Mouse (Mus musculus): ENCODE measurements around the gene Lrba.

The Lrba gene

DNA sequence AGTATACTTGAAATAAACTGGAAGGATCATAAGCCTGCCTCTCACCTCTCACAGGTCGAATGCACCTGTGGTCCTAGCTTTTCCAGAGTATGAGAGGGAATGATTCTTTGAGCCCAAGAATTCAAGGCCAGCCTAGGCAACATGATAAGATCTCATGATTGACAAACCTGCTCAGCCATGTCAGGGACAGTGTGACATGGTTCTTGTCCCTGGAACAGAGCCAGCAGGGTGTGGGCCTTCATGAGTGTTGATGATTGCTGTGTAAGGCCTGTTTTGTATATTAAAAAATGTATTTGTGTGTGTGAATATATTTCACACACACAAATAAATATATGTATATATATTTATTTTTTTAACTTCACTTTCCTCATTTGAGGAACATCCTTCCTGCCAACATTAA is 29.3 kb downstream of the Lrba start:
- DNase-seq (ENCODE audit: low spot score): no peak

DNA sequence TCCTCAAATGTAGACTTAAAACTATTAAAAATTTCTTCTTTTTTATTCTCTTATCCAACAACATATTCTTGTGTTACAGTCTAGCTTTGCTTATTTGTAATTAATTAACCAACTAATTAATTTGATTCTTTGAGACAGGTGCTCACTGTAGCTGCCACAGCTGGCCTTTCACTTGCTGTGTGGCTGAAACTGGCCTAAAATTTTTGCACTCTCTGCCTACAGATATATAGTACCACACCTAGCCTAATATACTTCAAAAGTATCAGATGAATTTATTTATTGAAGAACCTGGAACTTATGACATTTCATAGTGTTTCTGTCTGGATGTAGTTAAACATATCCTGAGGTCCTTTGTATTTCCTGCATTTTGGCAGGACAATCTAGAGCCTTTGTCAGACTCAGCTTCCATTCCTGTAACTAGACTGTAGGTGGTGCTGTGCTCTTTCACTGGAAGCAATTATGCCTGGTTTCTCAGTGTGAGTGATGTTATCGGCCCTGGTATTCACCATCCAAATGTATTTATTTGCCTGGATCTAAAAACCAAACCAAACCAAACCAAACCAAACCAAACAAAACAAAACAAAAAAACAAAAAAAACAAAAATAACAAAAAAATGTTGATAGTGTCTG is 43.7 kb downstream of the Lrba start:
- DNase-seq (ENCODE audit: low spot score): no peak

DNA sequence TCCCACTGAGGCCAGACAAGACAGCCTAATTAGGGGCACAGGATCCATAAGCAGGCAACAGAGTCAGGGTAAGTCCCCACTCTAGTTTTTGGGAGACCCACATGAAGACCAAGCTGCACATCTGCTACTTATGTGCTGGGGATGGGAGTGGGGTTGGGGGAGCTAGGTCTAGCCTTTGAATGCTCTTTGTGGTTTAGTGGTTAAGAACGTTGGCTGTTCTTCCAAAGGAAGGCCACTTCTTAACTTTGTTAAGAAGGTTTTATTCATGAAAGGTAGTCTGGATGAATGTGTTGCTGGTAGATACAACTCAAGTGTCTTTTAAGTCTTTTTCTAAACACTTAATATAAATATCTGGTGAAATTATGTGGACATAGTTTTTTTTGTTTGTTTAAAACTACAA is 51.2 kb downstream of the Lrba start:
- no peak for DNase-seq (ENCODE audit: low spot score)

DNA sequence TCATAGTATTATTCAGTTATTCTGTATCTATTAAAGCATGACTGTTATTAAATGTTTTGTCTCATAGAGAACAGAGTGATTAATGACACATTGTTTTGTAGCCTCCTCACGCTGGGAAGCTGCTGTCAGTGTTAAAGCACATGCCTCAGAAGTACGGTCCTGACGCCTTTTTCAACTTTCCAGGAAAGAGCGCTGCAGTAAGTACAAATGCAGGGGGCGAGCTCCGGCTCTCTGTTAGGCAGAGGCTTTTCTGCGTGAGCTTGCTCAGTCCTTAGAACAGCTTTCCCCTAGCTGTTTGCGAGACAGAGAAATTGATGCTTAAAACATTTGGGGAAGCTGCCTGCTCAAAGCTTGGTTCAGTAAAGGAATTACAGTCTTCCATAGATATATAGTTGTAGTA is 66.8 kb downstream of the Lrba start:
- DNase-seq (ENCODE audit: low spot score): no peak

DNA sequence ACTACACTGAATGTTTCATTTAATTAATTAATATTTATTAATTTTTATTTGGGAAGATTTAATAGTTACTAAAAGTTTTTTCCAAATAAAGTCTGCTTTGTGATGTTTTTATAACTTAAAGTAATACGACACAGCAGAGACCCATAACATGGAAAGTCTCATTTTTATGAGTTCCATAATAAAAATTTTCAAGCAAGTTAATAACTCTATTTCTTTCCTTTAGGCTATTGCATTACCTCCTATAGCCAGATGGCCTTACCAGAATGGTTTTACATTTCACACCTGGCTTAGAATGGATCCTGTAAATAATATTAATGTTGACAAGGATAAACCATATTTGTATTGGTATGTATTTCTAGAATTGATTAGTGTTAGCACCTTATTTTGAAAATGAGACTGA is 70.4 kb downstream of the Lrba start:
- DNase-seq (ENCODE audit: low spot score): no peak

DNA sequence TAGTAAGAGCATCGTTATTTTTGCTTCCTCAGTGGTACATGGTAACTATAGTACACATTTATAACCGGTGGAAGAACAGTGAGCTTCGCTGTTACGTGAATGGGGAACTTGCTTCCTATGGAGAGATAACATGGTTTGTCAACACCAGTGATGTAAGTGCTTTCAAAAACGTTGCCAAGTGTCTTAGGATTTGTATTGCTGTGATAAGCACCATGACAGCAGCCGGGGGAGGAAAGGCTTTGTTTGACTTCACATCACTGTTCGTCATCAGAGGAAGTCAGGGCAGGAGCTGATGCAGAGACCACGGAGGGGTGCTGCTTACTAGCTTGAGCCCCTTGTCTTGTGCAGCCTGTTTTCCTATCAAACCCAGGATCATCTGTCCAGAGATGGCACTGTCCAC is 71.7 kb downstream of the Lrba start:
- DNase-seq (ENCODE audit: low spot score): no peak

DNA sequence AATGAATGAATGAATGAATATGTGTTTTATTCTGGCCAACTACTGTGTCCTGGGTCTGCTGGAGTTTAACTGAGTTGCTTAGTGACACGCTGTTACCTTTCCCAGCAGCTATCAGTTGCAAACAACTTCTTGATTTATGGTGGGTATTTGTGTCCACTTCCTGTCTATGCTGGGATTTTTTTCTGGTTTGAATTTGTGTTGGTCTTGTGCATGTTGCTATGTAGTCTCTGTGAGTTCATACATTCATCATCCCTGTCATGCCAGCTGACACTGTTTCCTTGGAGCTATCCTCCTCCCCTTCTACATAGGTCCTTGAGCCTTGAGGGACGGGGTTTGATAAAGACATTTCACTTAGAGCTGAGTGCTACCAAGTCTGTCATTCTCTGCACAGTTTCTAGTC is 84.4 kb downstream of the Lrba start:
- no peak for DNase-seq (ENCODE audit: low spot score)

DNA sequence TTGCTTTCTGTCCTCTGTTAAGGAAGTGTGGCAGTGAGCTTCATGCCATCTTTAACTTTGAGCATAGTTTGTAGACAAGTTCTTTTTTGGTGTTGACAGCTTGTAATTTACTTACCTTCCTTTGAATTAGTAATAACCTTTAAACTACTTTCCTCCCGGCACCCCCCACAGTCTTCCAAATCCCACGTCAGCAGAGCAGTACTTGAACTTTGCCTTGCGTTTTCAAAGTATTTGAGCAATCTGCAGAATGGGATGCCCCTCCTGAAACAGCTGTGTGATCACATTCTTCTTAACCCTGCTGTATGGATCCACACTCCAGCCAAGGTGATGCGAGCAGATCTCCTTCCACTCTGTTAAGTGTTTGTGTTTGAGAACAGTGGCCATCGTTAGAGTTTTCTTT is 85.7 kb downstream of the Lrba start:
- DNase-seq (ENCODE audit: low spot score): no peak

DNA sequence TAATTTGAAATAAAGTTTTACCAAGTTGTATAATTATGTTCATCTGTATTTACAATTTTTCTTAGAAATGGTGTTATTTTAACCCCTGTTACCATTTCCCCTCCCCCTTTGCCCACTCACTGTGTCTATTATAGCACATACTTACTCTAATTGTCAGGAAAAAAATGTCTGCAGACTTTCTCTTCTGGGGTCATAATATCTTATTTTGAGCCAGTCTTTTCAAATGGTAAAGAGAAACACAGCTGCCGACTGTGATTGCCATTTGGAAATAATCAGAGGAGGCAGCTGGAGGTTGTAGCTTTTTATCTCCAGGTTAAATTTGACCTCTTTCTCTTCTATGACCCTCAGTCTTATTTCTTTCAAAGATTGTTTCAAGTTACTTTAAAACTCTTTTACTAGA is 86.9 kb downstream of the Lrba start:
- DNase-seq (ENCODE audit: low spot score): no peak

DNA sequence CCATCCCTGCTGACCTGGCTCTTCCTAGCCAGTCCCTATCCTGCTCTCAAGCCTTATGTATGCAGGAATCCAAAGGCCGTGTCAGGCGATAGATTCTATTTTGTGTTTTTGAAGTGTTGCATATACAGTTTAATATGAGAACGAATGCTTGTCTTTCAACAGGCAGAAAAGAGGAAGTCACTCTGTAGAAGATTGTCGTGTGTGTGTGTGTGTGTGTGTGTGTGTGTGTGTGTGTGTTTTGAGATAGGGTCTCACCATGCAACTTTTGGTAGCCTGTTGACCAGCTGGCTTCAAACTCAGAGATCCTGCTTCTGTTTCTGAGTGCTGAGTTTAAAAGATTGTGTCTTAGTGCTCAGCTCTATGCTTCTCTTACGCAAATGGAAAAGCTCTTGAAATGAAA is 93.2 kb downstream of the Lrba start:
- DNase-seq (ENCODE audit: low spot score): no peak

DNA sequence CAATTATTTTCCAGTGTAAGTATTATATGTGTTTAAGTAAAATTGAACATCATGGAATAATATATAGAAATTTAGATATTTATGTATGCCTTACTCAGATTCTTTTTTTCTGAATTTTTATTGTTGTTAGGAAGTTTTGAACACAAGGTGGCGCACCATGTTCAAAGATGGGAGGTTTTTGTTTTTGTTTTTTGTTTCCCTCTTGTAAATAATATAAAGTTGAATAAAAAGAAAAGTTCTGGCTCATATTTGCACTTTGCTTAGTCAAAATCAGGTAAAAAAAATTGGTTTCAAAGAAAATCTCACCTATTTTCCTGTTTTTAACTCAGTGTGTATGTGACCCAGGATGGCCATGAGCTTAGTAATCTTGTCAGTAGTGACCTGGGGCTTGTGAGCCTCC is 104.1 kb downstream of the Lrba start:
- DNase-seq (ENCODE audit: low spot score): no peak

DNA sequence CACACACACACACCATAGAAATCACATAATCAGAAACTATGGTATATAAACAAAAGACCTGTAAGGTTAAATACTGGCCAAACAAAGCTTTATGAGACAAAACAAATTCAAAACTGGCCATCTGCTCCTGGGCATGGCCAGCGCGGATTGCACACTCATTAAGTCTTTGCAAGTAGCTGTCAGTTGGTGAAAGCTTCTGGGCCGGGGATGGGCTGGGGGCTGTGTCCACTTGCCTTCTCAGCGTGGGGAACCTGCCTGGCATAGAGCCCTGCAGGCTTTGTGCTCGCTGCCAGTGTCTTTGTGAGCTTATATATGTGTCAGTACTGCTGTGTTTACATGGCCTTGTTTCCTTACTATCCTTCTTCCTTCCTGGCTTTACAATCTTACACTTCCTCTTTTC is 118.8 kb downstream of the Lrba start:
- no peak for DNase-seq (ENCODE audit: low spot score)

DNA sequence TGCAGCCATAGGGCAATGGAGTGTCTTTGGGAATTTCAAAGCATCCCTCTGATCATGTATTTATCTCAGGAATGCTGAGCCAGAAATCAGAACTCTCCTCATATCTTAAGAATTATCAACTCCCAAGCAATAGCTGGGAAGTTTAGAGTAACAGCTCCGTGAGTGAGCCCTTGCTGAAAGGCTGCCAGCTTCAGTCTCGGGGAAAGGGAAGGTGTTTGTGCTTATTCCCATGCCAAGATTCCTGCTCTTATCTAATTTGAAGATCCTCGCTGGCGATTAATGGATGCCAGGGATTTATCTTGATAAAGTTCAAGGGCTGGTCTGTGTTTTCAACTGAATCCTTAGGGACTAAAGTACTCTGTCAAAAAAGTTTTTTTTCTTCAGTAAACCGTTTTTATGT is 138.0 kb downstream of the Lrba start:
- DNase-seq (ENCODE audit: low spot score): no peak

DNA sequence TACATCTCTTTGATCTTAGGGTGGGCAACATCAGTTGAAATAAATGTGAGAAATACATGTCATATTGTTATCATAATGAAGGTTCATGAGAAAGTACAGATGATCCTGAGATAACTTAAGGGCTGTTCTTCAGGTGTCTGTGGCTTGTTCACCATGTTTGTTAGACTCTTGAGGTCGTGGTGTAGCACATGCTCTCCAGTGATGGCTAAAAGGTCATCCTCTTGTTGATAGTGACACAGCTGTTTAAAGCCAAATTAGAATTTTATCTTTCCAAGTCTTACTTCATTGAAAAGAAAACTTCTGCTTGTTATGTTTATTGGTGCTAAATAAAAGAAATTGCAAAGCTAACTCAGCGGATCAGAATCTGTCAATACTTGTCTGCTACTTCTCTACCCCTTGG is 147.0 kb downstream of the Lrba start:
- no peak for DNase-seq (ENCODE audit: low spot score)

DNA sequence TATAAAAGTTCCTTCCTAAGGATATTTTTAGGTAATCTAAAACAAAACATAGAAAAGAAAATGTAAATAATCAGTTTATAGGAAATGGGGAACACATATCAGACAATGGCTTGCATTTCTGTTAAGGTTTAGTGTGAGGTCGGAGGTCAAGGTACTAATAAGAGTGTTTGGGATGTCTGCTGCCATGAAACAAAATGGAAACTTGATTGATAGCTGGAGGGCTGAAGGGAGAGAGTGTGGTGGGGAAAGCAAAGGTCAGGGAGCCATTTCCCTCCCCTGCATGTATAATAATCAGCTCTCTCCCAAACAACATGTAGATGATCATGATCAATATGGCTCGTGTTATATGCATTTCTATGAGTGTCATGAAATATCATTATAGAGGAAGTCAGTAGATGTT is 150.8 kb downstream of the Lrba start:
- no peak for DNase-seq (ENCODE audit: low spot score)

DNA sequence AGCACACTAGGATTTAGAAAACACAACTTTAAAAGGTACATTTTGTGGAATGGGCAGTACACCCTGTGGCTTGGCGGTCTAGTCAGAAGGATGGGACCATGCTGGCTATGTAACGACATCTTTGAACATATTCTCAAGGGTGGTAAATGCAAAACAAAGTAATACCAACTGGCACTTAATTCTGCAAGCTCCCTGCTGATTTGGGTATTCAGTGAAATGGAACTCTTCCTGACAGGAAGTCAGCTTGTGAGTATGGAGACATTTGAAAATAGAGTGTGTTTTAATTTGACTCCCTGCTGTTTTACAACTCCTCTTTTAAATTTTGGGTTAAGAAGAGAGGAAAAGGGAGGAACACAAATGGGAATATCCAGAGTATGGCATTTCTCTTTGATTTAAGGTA is 158.1 kb downstream of the Lrba start:
- no peak for DNase-seq (ENCODE audit: low spot score)

DNA sequence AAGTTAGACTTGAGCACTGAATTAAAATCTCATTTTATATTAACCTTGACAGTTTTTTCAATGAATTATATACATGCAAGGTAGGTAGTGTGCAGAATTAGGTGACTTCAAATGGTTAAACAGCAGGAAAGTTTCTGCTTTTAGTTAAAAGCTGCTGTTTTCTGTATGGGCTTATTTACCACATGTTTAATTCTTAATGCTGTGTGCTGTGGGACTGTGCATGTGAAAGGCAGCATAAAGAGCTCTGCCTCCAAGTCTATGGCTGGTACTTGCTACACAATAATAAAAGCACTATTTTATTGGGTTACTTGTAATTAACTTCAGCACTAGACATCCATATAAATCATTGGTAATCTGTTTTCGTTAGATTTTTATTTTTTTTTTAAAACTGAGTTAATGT is 160.6 kb downstream of the Lrba start:
- DNase-seq (ENCODE audit: low spot score): no peak

DNA sequence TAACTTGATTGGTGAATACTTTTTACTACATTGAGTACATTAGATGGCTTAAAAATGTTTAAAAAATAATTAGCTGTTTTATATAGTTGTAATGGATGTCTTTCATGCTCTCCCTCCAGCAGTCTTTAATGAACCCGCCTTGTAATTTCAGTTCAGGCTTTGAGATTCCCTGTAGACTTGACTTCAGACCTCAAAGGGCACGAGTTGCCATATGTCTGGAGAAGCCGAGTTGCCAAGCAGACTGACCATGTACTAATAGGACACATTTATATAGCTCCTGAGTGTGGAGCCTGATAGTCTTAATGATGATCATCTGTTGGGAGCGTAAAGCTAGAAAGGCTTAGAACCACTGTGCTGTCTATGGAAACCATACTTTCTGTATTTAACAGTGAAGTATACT is 161.8 kb downstream of the Lrba start:
- no peak for DNase-seq (ENCODE audit: low spot score)

DNA sequence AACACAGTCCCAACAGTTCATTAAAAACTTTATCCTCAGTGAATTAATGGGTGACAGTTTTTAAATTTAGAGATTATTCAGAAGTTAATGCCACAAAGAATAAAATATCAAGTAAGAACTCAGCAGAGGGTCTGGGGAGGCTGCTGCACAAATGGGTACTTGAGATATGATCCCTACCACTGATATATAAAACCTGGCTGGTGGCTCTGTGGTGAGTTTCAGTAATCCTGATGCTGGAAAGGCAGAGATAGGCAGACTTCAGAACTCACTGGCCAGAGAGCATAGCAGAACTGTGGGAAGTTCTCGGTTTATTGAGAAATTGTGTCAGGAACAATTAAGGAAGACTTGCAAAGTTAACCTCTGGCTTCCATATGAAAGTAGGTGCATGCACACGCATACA is 199.3 kb downstream of the Lrba start:
- DNase-seq (ENCODE audit: low spot score): no peak

DNA sequence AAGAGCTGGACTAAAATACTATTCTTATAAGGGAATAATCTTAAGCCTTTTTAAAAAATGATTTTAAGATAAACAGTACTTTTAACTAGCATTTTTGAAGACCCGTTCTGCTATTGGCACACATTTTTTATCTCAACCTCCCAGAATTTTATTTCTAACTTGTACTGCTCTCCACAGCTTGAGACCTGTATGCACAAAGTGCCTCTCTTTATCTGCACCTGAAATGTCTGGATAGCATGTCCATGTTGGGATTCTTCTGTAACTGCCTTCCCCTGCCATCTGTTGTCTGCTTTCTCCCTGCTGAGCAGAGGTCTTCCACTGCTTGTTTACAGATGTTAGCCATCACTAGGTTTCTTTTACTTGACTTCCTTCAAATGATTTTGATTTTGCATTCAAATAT is 202.3 kb downstream of the Lrba start:
- no peak for DNase-seq (ENCODE audit: low spot score)

DNA sequence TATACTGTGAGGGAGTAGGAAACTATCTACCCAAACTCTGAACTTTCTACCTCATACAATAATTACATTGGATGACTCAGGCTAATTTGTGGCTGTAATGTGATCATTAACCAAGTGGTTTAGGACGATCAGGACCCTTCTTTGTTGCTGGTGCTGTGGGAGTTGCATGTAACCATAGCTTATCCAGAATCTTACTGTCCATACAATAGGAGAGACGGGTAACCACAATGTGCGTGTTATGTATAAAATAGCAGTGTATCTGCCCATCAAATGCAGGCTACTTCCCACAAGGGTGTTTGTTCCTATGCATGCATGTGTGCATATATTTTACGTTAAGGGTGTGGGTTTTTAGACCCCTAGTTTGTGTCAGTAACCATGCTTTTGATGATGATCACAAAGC is 219.0 kb downstream of the Lrba start:
- DNase-seq (ENCODE audit: low spot score): no peak

DNA sequence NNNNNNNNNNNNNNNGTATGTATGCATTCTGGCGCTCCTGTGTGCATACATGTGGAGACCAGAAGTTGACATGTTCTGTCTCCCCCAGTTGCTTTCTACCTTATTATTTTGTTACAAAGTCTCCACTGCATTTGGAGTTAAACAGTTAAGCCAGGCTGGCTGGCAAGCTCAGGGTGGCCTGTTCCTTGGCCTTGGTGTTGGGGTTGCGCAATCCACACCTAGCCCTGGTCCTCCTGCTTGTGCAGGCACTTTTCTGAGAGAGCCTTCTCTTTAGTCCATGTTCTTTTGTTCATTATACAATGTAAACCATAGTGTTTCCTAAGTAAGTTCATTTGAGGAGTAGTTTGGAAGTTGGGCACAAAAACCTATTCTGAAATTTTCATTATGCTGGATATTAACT is 226.7 kb downstream of the Lrba start:
- DNase-seq (ENCODE audit: low spot score): no peak

DNA sequence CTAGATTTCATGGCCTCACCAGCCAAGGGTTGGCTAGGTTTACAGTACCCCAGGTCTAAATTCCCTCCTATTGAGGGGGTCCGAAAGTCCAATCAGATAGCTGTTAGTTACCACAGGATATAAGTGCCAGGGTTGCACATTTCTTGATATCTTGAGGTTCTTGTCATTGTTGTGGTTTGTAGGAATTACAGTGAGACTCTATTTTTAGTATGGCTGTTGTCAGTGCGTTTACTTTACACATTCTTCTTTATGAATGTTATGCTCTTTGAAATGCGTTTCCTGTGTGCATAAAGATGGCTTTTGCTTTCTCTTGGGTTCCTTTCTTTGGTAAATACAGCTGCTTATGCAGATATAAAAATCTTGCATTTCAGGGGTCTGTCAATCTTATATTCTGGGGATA is 237.1 kb downstream of the Lrba start:
- DNase-seq (ENCODE audit: low spot score): no peak

DNA sequence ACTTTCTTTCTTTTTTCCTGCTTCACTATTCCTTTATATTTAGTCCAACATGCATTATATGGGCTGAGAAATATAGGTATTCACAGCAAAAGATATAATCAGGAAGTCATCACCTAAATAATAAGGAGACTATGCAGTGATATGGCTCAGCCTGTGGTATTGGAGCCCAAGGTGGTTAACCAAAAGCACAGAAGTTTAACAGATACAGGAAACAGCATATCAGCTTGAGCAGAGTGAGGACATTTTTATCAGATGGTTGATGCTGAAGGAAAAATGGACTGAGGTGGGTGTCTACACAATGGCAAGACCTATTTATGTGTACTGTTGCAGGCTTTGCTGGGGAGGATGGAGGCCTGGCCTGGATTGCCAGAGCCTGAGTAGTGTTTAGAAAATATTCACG is 265.5 kb downstream of the Lrba start:
- DNase-seq (ENCODE audit: low spot score): no peak

DNA sequence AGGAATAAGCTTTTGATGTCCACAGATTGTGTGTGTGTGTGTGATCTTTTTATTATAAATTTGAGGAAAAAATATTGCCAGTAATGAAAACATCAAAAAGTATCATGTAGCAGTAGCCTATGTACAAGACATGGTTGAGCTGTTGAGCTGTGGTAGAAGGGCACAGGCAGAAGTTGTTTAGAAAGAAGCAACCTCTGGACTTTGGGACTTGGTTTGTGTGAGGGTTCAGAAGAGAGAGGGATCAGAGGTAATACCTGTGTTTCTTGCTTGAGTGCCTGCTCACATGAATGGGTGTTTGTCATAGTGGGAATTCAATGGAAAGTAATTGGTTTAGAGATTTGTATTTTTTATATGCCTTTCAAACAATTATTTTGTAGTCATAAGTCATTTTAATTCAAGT is 276.1 kb downstream of the Lrba start:
- DNase-seq (ENCODE audit: low spot score): no peak

Data from ovary, postnatal 10 days (tissue).